Mouse (Mus musculus) C3H10T1/2 (cell line): ENCODE results near the gene Chst14. TPM values are rescaled to one million over a fixed set of nuclear protein-coding genes. Genes with fewer than 3 reads are reported as not detected.

Source experiments
- polyA plus RNA-seq, 2 experiments: library from polyadenylated mRNA; unstranded; fragments of >200 nt; fragmentation: generic; extraction: Trizol; gene quantifications; one replicate each; pipeline ENCODE4 v1.2.1; 2012; ENCODE audit warnings: missing spikeins in 2 of 2

Gene Chst14
- 10 to 100 TPM; 10.5 to 39.8 TPM for polyA plus RNA-seq

GRCm38 (mm10) chr2:118926361-118926997, at the start of gene Chst14:
TSS of gene Chst14 (plus strand) at chr2:118926496.

GRCm38 (mm10) chr2:118899981-118900825, 26.1 kb upstream of the Chst14 start, which contains the start of gene Bahd1:
TSS of gene Bahd1 (plus strand) at chr2:118900377.

Other genes with a start within 250 kb of the Chst14 start
- gene Ankrd63, start 222.5 kb upstream of the Chst14 start, polyA plus RNA-seq: under 1 TPM in 1 of 2 experiments, not detected in 1; 0.01 TPM
- under 1 TPM in 1 of 2 experiments, not detected in 1; 0.07 TPM for gene Plcb2, start 198.1 kb upstream of the Chst14 start, polyA plus RNA-seq
- gene Inafm2, start 180.7 kb upstream of the Chst14 start, polyA plus RNA-seq: 1 to 10 TPM; 1.8 to 4.4 TPM
- gene Ccdc9b, start 163.8 kb upstream of the Chst14 start, polyA plus RNA-seq: 1 to 10 TPM; 3.2 to 6.8 TPM
- not detected for gene Phgr1, start 153.7 kb upstream of the Chst14 start, polyA plus RNA-seq
- under 1 TPM in 1 of 2 experiments, not detected in 1; 0.09 TPM for gene Disp2, start 146.8 kb upstream of the Chst14 start, polyA plus RNA-seq
- 100 to 1,000 TPM in 1 of 2 experiments, 10 to 100 TPM in 1; 22.4 to 108 TPM for gene Knstrn, start 112.5 kb upstream of the Chst14 start, polyA plus RNA-seq
- 10 to 100 TPM in 1 of 2 experiments, 1 to 10 TPM in 1; 4.3 to 18.5 TPM for gene Ivd, start 64.5 kb upstream of the Chst14 start, polyA plus RNA-seq
- gene Bahd1, start 26.1 kb upstream of the Chst14 start, polyA plus RNA-seq: 10 to 100 TPM in 1 of 2 experiments, 1 to 10 TPM in 1; 2.6 to 10.1 TPM
- gene Ccdc32, start 102.9 kb downstream of the Chst14 start, polyA plus RNA-seq: 10 to 100 TPM in 1 of 2 experiments, 1 to 10 TPM in 1; 4.8 to 15.3 TPM
- gene Rpusd2, start 108.3 kb downstream of the Chst14 start, polyA plus RNA-seq: 1 to 10 TPM; 1.1 to 1.2 TPM
- under 1 TPM; 0.08 to 0.97 TPM for gene Knl1, start 120.6 kb downstream of the Chst14 start, polyA plus RNA-seq
- 10 to 100 TPM in 1 of 2 experiments, 1 to 10 TPM in 1; 7.9 to 11.4 TPM for gene Rad51, start 186.3 kb downstream of the Chst14 start, polyA plus RNA-seq
- 10 to 100 TPM in 1 of 2 experiments, 1 to 10 TPM in 1; 3.1 to 12.0 TPM for gene Rmdn3, start 230.5 kb downstream of the Chst14 start, polyA plus RNA-seq
- 100 to 1,000 TPM; 127 to 204 TPM for gene Gchfr, start 241.3 kb downstream of the Chst14 start, polyA plus RNA-seq
- gene Gm14137, start 248.0 kb downstream of the Chst14 start, polyA plus RNA-seq: 1 to 10 TPM in 1 of 2 experiments, under 1 TPM in 1; 0.97 to 2.2 TPM